Mouse (Mus musculus): ENCODE measurements around the gene Rgs6.

DNA sequence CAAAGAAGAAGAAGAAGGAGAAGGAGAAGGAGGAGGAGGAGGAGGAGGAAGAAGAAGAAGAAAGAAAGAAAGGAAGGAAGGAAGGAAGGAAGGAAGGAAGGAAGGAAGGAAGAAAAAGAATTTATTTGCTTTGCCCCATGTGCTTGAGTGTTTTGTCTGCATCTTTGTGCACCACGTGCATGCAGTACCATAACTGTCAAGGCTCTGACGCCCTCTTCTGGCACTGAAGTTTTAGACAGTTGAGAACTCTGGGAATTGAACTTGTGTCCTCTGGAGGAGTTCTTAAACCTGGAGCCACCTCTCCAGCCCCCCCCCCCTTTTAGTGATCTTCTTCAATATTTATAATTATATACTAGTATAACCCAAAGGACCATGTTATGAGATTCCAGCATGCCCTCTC, 426.8 kb downstream of the Rgs6 start:
- TF ChIP-seq RAD21 (IDR thresholded peaks at IDR 0.05; ENCODE audit: low read depth, low read length) (peak; percentile 13), POLR2A (IDR thresholded peaks at IDR 0.05; ENCODE audit: low read depth, low read length) (no peak), CTCF (conservative IDR thresholded peaks at IDR 0.05 in 1 of 2, IDR thresholded peaks at IDR 0.05 in 1 of 2; ENCODE audit: low read depth in 2 of 2, low read length in 2 of 2) (peak in 1 of 2 experiments; percentile 26; a peak in 2 of 4 replicates)
